Mouse (Mus musculus): ENCODE measurements around the gene Pdzd2. TPM values are rescaled to one million over a fixed set of nuclear protein-coding genes. Genes with fewer than 3 reads are reported as not detected.

Pdzd2 gene
- polyA plus RNA-seq, 1 experiment from 2014 or later, result 19.1 TPM

DNA sequence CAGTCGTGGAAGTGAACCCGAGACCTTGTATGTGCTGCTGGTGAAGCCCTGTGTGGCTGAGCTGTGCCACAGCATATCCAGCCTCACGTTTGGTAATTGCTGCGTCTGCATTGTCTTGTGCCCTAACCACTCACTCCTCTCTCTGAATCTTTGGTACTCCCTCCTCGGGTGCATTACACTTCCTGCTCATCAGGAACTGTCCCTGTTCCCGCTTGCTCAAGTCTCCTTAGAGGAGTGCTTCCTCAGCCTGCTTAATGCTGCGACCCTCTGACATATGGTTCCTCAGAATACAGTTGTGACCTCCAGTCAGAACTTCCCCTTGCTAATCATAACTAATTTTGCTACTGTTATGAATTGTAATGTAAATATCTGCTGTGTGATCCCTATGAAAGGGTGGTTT, 383.8 kb downstream of the Pdzd2 start:
- Histone ChIP-seq H3K36me3 (ENCODE audit: insufficient read depth, low read length) (peaks cover 32% of the 10 kb centered on the region), H3K9me3 (replicated peaks; ENCODE audit: low read length) (no peaks in the 10 kb centered on the region), H3K9ac (ENCODE audit: low read depth, low read length) (no peak overlapping the region), H3K27ac (no peak overlapping the region), H3K4me3 (replicated peaks; ENCODE audit: low read depth, low read length) (no peak overlapping the region), H3K4me1 (replicated peaks; ENCODE audit: insufficient read depth, low read length) (no peaks in the 10 kb centered on the region), H3K27me3 (ENCODE audit: insufficient read depth, low read length) (no peaks in the 10 kb centered on the region), H3K4me2 (ENCODE audit: low read length) (no peak overlapping the region)
- TF ChIP-seq CTCF (IDR thresholded peaks at IDR 0.05; ENCODE audit: low read depth), result no peak
- DNase-seq (ENCODE audit: low spot score) (no peak), ATAC-seq (replicated peaks; ENCODE audit: low FRiP score, low read depth) (no peak)
- WGBS, result 75% methylated on average over 7 of the region's 7 CpGs

DNA sequence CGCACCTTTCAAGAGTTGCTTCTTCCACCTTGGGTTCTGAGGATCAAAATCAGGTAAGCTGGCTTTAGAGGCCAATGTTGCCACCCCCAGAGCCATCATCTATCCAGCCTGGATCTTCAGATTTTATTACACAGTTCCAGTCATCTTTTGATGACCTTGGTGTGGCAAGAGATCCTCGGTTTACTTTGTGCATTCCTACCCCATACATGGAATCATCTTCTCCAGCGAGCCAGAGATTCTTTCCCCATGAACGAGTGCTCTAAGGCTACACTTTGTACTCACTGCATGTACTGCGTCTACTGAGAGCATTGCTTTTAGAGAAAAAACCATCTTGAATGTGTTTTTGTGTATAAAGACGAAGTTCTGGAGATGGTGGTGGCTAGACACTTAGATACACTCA, 384.5 kb downstream of the Pdzd2 start:
- no peak overlapping the region for H3K27ac ChIP-seq
- no peak overlapping the region for H3K4me2 ChIP-seq (ENCODE audit: low read length)
- no peak for DNase-seq (ENCODE audit: low spot score)
- H3K9ac ChIP-seq (ENCODE audit: low read depth, low read length), result no peak overlapping the region
- no peak for TF ChIP-seq CTCF (IDR thresholded peaks at IDR 0.05; ENCODE audit: low read depth)
- no peak overlapping the region for H3K4me3 ChIP-seq (replicated peaks; ENCODE audit: low read depth, low read length)
- H3K36me3 ChIP-seq (ENCODE audit: insufficient read depth, low read length), result peaks cover 30% of the 10 kb centered on the region
- WGBS, result 89% methylated on average over 6 of the region's 6 CpGs
- H3K27me3 ChIP-seq (ENCODE audit: insufficient read depth, low read length), result no peaks in the 10 kb centered on the region
- no peak for ATAC-seq (replicated peaks; ENCODE audit: low FRiP score, low read depth)
- no peaks in the 10 kb centered on the region for H3K9me3 ChIP-seq (replicated peaks; ENCODE audit: low read length)
- no peaks in the 10 kb centered on the region for H3K4me1 ChIP-seq (replicated peaks; ENCODE audit: insufficient read depth, low read length)

DNA sequence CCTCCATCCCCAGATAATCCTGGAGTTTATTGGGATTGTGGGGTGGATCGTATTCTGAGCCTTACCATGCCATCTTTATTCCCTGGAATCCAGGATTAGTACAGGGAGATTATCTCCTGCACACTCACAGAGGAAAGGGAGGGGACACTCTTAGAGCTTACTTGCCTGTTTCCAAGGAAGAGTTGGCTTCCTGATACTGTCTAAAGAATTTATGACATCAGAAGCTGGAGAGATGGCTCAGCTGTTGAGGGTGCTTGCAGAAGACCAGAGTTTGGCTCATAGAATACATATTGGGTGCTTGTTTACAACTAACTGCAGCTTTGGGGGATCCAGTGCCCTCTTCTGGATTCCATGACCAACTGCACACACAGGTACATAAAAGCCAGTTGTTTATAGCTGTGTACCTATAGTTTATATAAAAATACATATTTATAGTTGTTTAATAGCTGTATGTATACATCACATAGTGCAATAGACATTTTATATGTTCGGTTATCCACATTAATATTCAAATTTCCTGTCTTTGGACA, 385.4 kb downstream of the Pdzd2 start:
- H3K27ac ChIP-seq, result no peak overlapping the region
- no peaks in the 10 kb centered on the region for H3K9me3 ChIP-seq (replicated peaks; ENCODE audit: low read length)
- H3K4me2 ChIP-seq (ENCODE audit: low read length), result no peak overlapping the region
- no peaks in the 10 kb centered on the region for H3K27me3 ChIP-seq (ENCODE audit: insufficient read depth, low read length)
- H3K4me3 ChIP-seq (replicated peaks; ENCODE audit: low read depth, low read length), result no peak overlapping the region
- H3K9ac ChIP-seq (ENCODE audit: low read depth, low read length), result no peak overlapping the region
- TF ChIP-seq CTCF (IDR thresholded peaks at IDR 0.05; ENCODE audit: low read depth), result peak; percentile 40; the same call in 1 of the 2 replicates
- peak; percentile 48 for DNase-seq (ENCODE audit: low spot score)
- no peak for ATAC-seq (replicated peaks; ENCODE audit: low FRiP score, low read depth)
- WGBS, result 92% methylated on average over 2 of the region's 2 CpGs
- peaks cover 35% of the 10 kb centered on the region for H3K36me3 ChIP-seq (ENCODE audit: insufficient read depth, low read length)
- H3K4me1 ChIP-seq (replicated peaks; ENCODE audit: insufficient read depth, low read length), result no peaks in the 10 kb centered on the region

DNA sequence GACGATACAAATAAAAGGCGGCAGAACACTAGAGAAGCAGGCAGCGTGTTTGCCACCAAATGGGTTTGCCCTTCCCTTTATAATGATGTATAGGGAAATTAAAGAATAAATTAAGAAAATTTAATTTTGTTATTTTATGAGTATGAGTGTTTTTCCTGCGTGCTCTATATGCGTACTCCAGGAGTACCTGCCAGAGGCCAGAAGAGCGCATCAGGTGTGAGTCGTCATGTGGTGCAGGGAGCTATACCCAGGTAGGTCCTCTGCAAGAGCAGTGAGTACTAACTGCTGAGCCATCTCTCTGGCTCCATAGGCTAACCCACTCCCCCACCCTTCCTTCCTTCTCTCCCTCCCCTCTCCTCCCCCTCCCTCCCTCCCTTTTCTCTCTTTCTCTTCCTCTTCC, 388.3 kb downstream of the Pdzd2 start:
- Histone ChIP-seq H3K36me3 (ENCODE audit: insufficient read depth, low read length) (peaks cover 34% of the 10 kb centered on the region), H3K4me3 (replicated peaks; ENCODE audit: low read depth, low read length) (no peak overlapping the region), H3K4me1 (replicated peaks; ENCODE audit: insufficient read depth, low read length) (no peaks in the 10 kb centered on the region), H3K27ac (no peak overlapping the region), H3K9ac (ENCODE audit: low read depth, low read length) (no peak overlapping the region), H3K4me2 (ENCODE audit: low read length) (no peak overlapping the region), H3K9me3 (replicated peaks; ENCODE audit: low read length) (no peaks in the 10 kb centered on the region), H3K27me3 (ENCODE audit: insufficient read depth, low read length) (no peaks in the 10 kb centered on the region)
- WGBS, result 95% methylated on average over 7 of the region's 7 CpGs
- no peak for TF ChIP-seq CTCF (IDR thresholded peaks at IDR 0.05; ENCODE audit: low read depth)
- ATAC-seq (replicated peaks; ENCODE audit: low FRiP score, low read depth) (no peak), DNase-seq (ENCODE audit: low spot score) (no peak)

DNA sequence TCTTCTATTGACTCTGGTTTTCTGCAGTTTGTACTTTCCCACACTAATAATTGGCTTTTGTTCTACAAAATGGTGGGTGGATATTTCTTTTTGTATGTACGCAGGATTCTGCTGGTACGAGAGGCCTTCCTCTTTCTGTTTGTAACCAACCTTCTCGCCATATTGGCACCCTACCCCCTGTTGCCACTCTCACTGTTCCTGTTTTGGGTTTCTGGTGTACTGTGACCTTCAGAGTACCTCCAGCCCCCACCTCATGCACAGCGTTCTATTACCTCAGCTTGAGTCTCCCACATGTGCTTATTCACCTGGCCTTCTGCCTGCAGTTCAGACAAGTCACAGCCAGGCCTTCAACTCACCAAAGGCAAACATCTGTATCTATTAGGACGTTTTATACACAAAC, 389.9 kb downstream of the Pdzd2 start:
- WGBS, result 86% methylated on average over 5 of the region's 5 CpGs
- Histone ChIP-seq H3K27ac (no peak overlapping the region), H3K27me3 (ENCODE audit: insufficient read depth, low read length) (no peaks in the 10 kb centered on the region), H3K4me3 (replicated peaks; ENCODE audit: low read depth, low read length) (no peak overlapping the region), H3K4me2 (ENCODE audit: low read length) (no peak overlapping the region), H3K9me3 (replicated peaks; ENCODE audit: low read length) (no peaks in the 10 kb centered on the region), H3K9ac (ENCODE audit: low read depth, low read length) (no peak overlapping the region), H3K4me1 (replicated peaks; ENCODE audit: insufficient read depth, low read length) (no peaks in the 10 kb centered on the region), H3K36me3 (ENCODE audit: insufficient read depth, low read length) (peaks cover 34% of the 10 kb centered on the region)
- no peak for ATAC-seq (replicated peaks; ENCODE audit: low FRiP score, low read depth)
- no peak for TF ChIP-seq CTCF (IDR thresholded peaks at IDR 0.05; ENCODE audit: low read depth)
- no peak for DNase-seq (ENCODE audit: low spot score)

DNA sequence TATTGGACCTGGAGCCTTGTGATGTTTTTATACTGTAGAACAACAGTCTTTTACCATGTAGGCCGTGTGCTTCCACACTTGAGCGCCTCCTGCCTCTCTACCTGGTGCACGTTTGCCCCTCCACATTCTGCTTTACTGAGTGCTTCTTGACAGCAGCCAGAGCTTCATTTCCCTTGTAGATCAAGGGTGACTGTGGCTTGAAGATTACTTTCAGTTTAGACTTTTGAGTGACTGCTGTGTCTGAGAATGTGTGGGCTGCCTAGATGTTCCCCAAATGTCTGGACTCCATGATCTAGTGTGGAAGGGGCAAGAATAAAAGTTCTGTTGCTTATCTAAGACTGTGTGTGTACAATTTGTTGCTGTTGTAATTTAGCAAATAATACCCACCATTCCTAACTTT, 390.8 kb downstream of the Pdzd2 start:
- WGBS, result 61% methylated on average over 3 of the region's 3 CpGs
- H3K27ac ChIP-seq, result no peak overlapping the region
- ATAC-seq (replicated peaks; ENCODE audit: low FRiP score, low read depth), result no peak
- H3K4me1 ChIP-seq (replicated peaks; ENCODE audit: insufficient read depth, low read length), result no peaks in the 10 kb centered on the region
- no peaks in the 10 kb centered on the region for H3K9me3 ChIP-seq (replicated peaks; ENCODE audit: low read length)
- DNase-seq (ENCODE audit: low spot score), result no peak
- peaks cover 29% of the 10 kb centered on the region for H3K36me3 ChIP-seq (ENCODE audit: insufficient read depth, low read length)
- H3K4me2 ChIP-seq (ENCODE audit: low read length), result no peak overlapping the region
- no peak overlapping the region for H3K9ac ChIP-seq (ENCODE audit: low read depth, low read length)
- H3K27me3 ChIP-seq (ENCODE audit: insufficient read depth, low read length), result no peaks in the 10 kb centered on the region
- no peak for TF ChIP-seq CTCF (IDR thresholded peaks at IDR 0.05; ENCODE audit: low read depth)
- no peak overlapping the region for H3K4me3 ChIP-seq (replicated peaks; ENCODE audit: low read depth, low read length)

DNA sequence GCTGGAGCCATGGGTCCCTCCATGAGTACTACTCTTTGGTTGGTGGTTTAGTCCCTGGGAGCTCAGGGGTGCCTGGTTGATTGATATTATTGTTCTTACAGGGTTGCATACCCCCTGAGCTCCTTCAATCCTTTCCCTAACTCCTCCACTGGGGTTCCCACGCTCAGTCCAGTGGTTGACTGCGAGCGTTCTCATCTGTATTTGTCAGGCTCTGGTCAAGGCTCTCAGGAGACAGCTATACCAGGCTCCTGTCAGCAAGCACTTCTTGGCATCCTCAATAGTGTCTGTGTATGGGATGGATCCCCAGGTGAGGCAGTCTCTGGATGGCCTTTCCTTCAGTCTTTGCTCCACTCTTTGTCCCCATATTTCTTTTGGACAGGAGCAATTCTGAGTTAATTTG, 392.8 kb downstream of the Pdzd2 start:
- no peak overlapping the region for H3K27ac ChIP-seq
- H3K36me3 ChIP-seq (ENCODE audit: insufficient read depth, low read length), result peaks cover 18% of the 10 kb centered on the region
- no peak overlapping the region for H3K4me3 ChIP-seq (replicated peaks; ENCODE audit: low read depth, low read length)
- DNase-seq (ENCODE audit: low spot score) (no peak), ATAC-seq (replicated peaks; ENCODE audit: low FRiP score, low read depth) (no peak)
- no peaks in the 10 kb centered on the region for H3K27me3 ChIP-seq (ENCODE audit: insufficient read depth, low read length)
- H3K4me1 ChIP-seq (replicated peaks; ENCODE audit: insufficient read depth, low read length), result no peaks in the 10 kb centered on the region
- no peak overlapping the region for H3K4me2 ChIP-seq (ENCODE audit: low read length)
- H3K9ac ChIP-seq (ENCODE audit: low read depth, low read length), result no peak overlapping the region
- TF ChIP-seq CTCF (IDR thresholded peaks at IDR 0.05; ENCODE audit: low read depth), result no peak
- H3K9me3 ChIP-seq (replicated peaks; ENCODE audit: low read length), result no peaks in the 10 kb centered on the region
- 91% methylated on average over 3 of the region's 3 CpGs for WGBS
